13 mouse cellular contexts compared by ENCODE assay signal in the genomic region with DNA sequence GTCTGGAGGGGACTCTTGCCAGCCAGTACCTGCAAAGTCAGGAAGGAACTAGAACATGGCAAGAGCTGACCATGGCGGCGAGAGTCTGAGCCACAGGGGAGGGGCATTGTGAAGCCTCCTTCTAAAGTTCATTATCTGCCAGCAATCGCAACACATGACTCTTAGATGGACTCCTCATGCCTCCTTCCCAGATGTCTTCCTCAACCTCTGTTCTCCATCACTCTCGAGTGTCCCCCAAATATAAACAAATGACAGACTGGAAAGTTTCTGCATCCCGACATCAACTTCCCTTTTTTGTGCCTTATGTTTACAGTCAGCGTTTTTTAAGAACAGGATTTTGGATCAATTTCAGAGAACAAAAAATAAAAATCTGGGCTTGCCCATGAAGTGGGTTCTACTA.
"Had no signal": no experiment of that assay in that cellular context is flagged by ENCODE, and none has a peak within 500 bp of the region (broad histone marks: within the 10 kb centered on the region; RNA-seq: fewer than 3 reads in every experiment).

No protein-coding gene starts in this region.

- H3K9me3 ChIP-seq: hindbrain, embryonic 13.5 days; limb, embryonic 10.5 days; liver, embryonic 13.5 days; megakaryocyte, embryonic 14.5 days; midbrain, embryonic 15.5 days; neural tube, embryonic 12.5 days had no signal

- H3K9ac ChIP-seq: hindbrain, embryonic 13.5 days; liver, embryonic 13.5 days; liver, postnatal 0 days; midbrain, embryonic 15.5 days; neural tube, embryonic 12.5 days had no signal

- H3K27me3 ChIP-seq: hindbrain, embryonic 13.5 days; liver, embryonic 13.5 days; midbrain, embryonic 15.5 days; neural tube, embryonic 12.5 days had no signal

- H3K4me3 ChIP-seq: hindbrain, embryonic 13.5 days; left cerebral cortex, adult 2 months; limb, embryonic 10.5 days; liver, embryonic 13.5 days; megakaryocyte, embryonic 14.5 days; midbrain, embryonic 15.5 days; neural tube, embryonic 12.5 days had no signal

- ATAC-seq: hindbrain, postnatal 0 days; liver, postnatal 0 days; midbrain, embryonic 15.5 days had no signal

- H3K36me3 ChIP-seq: hindbrain, embryonic 13.5 days; midbrain, embryonic 15.5 days had no signal

- DNase-seq: kidney, adult 11 months; kidney, postnatal 14 days; liver, embryonic 13.5 days; liver, postnatal 0 days; thymus, postnatal 4 days had no signal

- H3K27ac ChIP-seq: hindbrain, embryonic 13.5 days; hindbrain, postnatal 0 days; left cerebral cortex, adult 2 months; limb, embryonic 10.5 days; liver, embryonic 13.5 days; midbrain, embryonic 15.5 days; neural tube, embryonic 12.5 days had no signal

- H3K4me2 ChIP-seq: hindbrain, embryonic 13.5 days; liver, embryonic 13.5 days; midbrain, embryonic 11.5 days; midbrain, embryonic 15.5 days; neural tube, embryonic 12.5 days had no signal

- H3K4me1 ChIP-seq: hindbrain, embryonic 13.5 days; liver, embryonic 13.5 days; midbrain, embryonic 15.5 days; neural tube, embryonic 12.5 days had no signal
